Mouse (Mus musculus) CH12.LX (cell line): ENCODE data around the gene Gm17364. TPM values are rescaled to one million over a fixed set of nuclear protein-coding genes. Genes with fewer than 3 reads are reported as not detected.

Experiments used
- DNase-seq: peaks from one replicate; pipeline ENCODE4 v3.0.0-alpha.2; 2013; ENCODE audit errors: extremely low read depth
- H3K27ac ChIP-seq: 2 replicates; pipeline ENCODE4 v1.5.1; 2012; ENCODE audit warnings: low read depth, mild to moderate bottlenecking, control low read depth, moderate library complexity; ENCODE audit not compliant: insufficient read depth
- H3K27me3 ChIP-seq: replicated peaks from 2 replicates; pipeline ENCODE3; 2012; ENCODE audit warnings: inconsistent platforms
- H3K36me3 ChIP-seq, 2 experiments: replicated peaks in 1 of 2; 2 replicates each; pipeline versions ENCODE3 to v1.6.1; 2012; ENCODE audit warnings: inconsistent platforms in 1 of 2, low read length in 1 of 2, mild to moderate bottlenecking in 1 of 2, mixed read lengths in 1 of 2, moderate library complexity in 1 of 2; ENCODE audit not compliant: control insufficient read depth in 1 of 2, insufficient read depth in 1 of 2
- H3K4me1 ChIP-seq, 2 experiments: 2 replicates each; pipeline ENCODE4 v1.6.1; 2012; ENCODE audit warnings: inconsistent platforms in 1 of 2, moderate library complexity in 1 of 2; ENCODE audit not compliant: insufficient read depth in 2 of 2, control insufficient read depth in 1 of 2
- H3K4me2 ChIP-seq: 2 replicates; pipeline ENCODE4 v1.6.1; 2012; ENCODE audit warnings: low read depth, mild to moderate bottlenecking, control low read depth; ENCODE audit not compliant: poor library complexity, insufficient read depth, severe bottlenecking
- H3K4me3 ChIP-seq, 3 experiments: fragments of 150-350 bp in 1 of 3; sonication (generic) in 1 of 3; replicated peaks in 1 of 3; 2 replicates each; pipeline versions ENCODE3 to v1.5.1; 2011 to 2012; ENCODE audit warnings: low read depth in 2 of 3, low read length in 2 of 3, mild to moderate bottlenecking in 2 of 3, moderate library complexity in 2 of 3, control low read depth in 1 of 3, improper control_type of control experiment in 1 of 3, inconsistent platforms in 1 of 3, mixed read lengths in 1 of 3; ENCODE audit not compliant: poor library complexity in 1 of 3
- H3K79me2 ChIP-seq: replicated peaks from 2 replicates; pipeline ENCODE4 v1.6.1; 2012; ENCODE audit warnings: mild to moderate bottlenecking, moderate library complexity; ENCODE audit not compliant: control insufficient read depth, poor library complexity, insufficient read depth, severe bottlenecking; ENCODE audit errors: extremely low read depth
- H3K9ac ChIP-seq: 2 replicates; pipeline ENCODE4 v1.6.1; 2012; ENCODE audit warnings: low read depth, mild to moderate bottlenecking, control low read depth, moderate library complexity; ENCODE audit not compliant: insufficient read depth
- H3K9me3 ChIP-seq: replicated peaks from 2 replicates; pipeline ENCODE3; 2012; ENCODE audit warnings: low read length, inconsistent platforms, mixed read lengths
- BHLHE40 ChIP-seq: IDR thresholded peaks from 2 replicates; pipeline ENCODE4 v1.6.1; 2011; ENCODE audit warnings: mild to moderate bottlenecking, low read depth, low read length, improper control_type of control experiment
- CHD1 ChIP-seq: IDR thresholded peaks from 2 replicates; pipeline ENCODE4 v1.6.1; 2012; ENCODE audit warnings: low read depth, low read length, improper control_type of control experiment, inconsistent platforms
- E2F4 ChIP-seq: IDR thresholded peaks from 2 replicates; pipeline ENCODE4 v1.6.1; 2011; ENCODE audit warnings: low read depth, low read length, improper control_type of control experiment; ENCODE audit not compliant: insufficient replicate concordance
- GABPA ChIP-seq: IDR thresholded peaks from 2 replicates; pipeline ENCODE4 v1.6.1; 2012; ENCODE audit warnings: low read depth, low read length, improper control_type of control experiment, inconsistent platforms; ENCODE audit not compliant: insufficient replicate concordance
- HCFC1 ChIP-seq: IDR thresholded peaks from 2 replicates; pipeline ENCODE4 v1.6.1; 2012; ENCODE audit warnings: low read depth, mild to moderate bottlenecking, inconsistent platforms, low read length, improper control_type of control experiment
- IRF4 ChIP-seq: IDR thresholded peaks from 2 replicates; pipeline ENCODE4 v1.6.1; 2014; ENCODE audit warnings: low read depth, mild to moderate bottlenecking, inconsistent platforms, low read length, improper control_type of control experiment
- KAT2A ChIP-seq: IDR thresholded peaks from 2 replicates; pipeline ENCODE4 v1.6.1; 2012; ENCODE audit warnings: low read length, improper control_type of control experiment, inconsistent platforms; ENCODE audit not compliant: insufficient replicate concordance
- MAFK ChIP-seq: IDR thresholded peaks from 2 replicates; pipeline ENCODE4 v1.6.1; 2011; ENCODE audit warnings: low read length, improper control_type of control experiment; ENCODE audit not compliant: insufficient replicate concordance
- MEF2A ChIP-seq: IDR thresholded peaks from 2 replicates; pipeline ENCODE4 v1.6.1; 2014; ENCODE audit warnings: low read depth, mild to moderate bottlenecking, inconsistent platforms, low read length, improper control_type of control experiment, borderline replicate concordance
- NRF1 ChIP-seq: IDR thresholded peaks from 2 replicates; pipeline ENCODE4 v1.6.1; 2014; ENCODE audit warnings: low read depth, mild to moderate bottlenecking, inconsistent platforms, low read length, improper control_type of control experiment, moderate library complexity
- PAX5 ChIP-seq: IDR thresholded peaks from 2 replicates; pipeline ENCODE4 v1.6.1; 2012; ENCODE audit warnings: low read length, inconsistent platforms, mixed read lengths
- TBP ChIP-seq: conservative IDR thresholded peaks from 2 replicates; pipeline ENCODE4 v1.6.1; 2011; ENCODE audit warnings: low read depth, low read length, improper control_type of control experiment
- UBTF ChIP-seq: IDR thresholded peaks from 2 replicates; pipeline ENCODE4 v1.6.1; 2012; ENCODE audit warnings: low read depth, mild to moderate bottlenecking, inconsistent platforms, low read length, improper control_type of control experiment, moderate library complexity
- USF2 ChIP-seq: conservative IDR thresholded peaks from 2 replicates; pipeline ENCODE4 v1.6.1; 2011; ENCODE audit warnings: low read depth, low read length, improper control_type of control experiment
- ZC3H11A ChIP-seq: IDR thresholded peaks from 2 replicates; pipeline ENCODE4 v1.6.1; 2012; ENCODE audit warnings: low read depth, mild to moderate bottlenecking, inconsistent platforms, low read length, improper control_type of control experiment
- ZMIZ1 ChIP-seq: IDR thresholded peaks from 2 replicates; pipeline ENCODE4 v1.6.1; 2012; ENCODE audit warnings: low read depth, mild to moderate bottlenecking, inconsistent platforms, low read length, improper control_type of control experiment
- dilution Hi-C: fragments of 300-500 bp; cut with MboI; formaldehyde crosslinking; loops from 2 replicates; pipeline ENCODE4 v1.14.3; 2020; ENCODE audit warnings: low sequenced_read_pairs; ENCODE audit not compliant: extremely low pct_unique_long_range_greater_than_20kb, extremely low pct_ligation_motif_present
- in situ Hi-C: fragments of 300-500 bp; cut with MboI; formaldehyde crosslinking; loops from 3 replicates; pipeline ENCODE4 v1.14.3; 2019; ENCODE audit warnings: low sequenced_read_pairs, low pct_ligation_motif_present, low pct_unique_long_range_greater_than_20kb, mixed read lengths
- polyA plus RNA-seq: library from polyadenylated mRNA; unstranded; fragments of >175 nt; gene quantifications from 2 replicates; pipeline ENCODE4 v1.2.1, GENCODE M21; 2012; ENCODE audit warnings: low read depth; ENCODE audit not compliant: insufficient read length
- total RNA-seq, 2 experiments: library from RNA; depleted of rRNA; stranded (reverse); fragments of 300-350 nt in 1 of 2; fragments of >200 nt in 1 of 2; gene quantifications; 2 replicates each; pipeline ENCODE4 v1.2.3; 2012 to 2014

Gm17364 gene
- total and polyA plus RNA-seq, 3 experiments: 17.3 TPM; not detected in 2

GRCm38 (mm10) chr13:41230256-41230655 is 43.5 kb downstream of the Gm17364 start:
- no peak for DNase-seq
- Histone ChIP-seq H3K4me1 (peaks cover 2 to 4% of the 10 kb centered on the region in 2 experiments; a peak in 2 of 4 replicates), H3K9me3 (no peaks in the 10 kb centered on the region), H3K27ac (no peak overlapping the region), H3K4me2 (no peak overlapping the region), H3K79me2 (no peaks in the 10 kb centered on the region), H3K27me3 (no peaks in the 10 kb centered on the region), H3K36me3 (no peaks in the 10 kb centered on the region), H3K9ac (no peak overlapping the region), H3K4me3 (no peak overlapping the region)
- no peak for TF ChIP-seq PAX5
- no peak for TF ChIP-seq CHD1
- no peak for TF ChIP-seq IRF4
- TF ChIP-seq ZMIZ1: no peak
- no peak for TF ChIP-seq HCFC1
- TF ChIP-seq MAFK: no peak
- no peak for TF ChIP-seq MEF2A
- no peak for TF ChIP-seq E2F4
- no peak for TF ChIP-seq BHLHE40
- no peak for TF ChIP-seq GABPA
- no peak for TF ChIP-seq ZC3H11A
- no peak for TF ChIP-seq TBP
- no peak for TF ChIP-seq NRF1
- in situ Hi-C loops: loop anchor here (10.0 to 25.0 kb wide), 3 partner anchors 145 to 385 kb away; partner anchors contain the start of genes Pak1ip1 and Tmem14c
- dilution Hi-C loops: no loop called here

DNA sequence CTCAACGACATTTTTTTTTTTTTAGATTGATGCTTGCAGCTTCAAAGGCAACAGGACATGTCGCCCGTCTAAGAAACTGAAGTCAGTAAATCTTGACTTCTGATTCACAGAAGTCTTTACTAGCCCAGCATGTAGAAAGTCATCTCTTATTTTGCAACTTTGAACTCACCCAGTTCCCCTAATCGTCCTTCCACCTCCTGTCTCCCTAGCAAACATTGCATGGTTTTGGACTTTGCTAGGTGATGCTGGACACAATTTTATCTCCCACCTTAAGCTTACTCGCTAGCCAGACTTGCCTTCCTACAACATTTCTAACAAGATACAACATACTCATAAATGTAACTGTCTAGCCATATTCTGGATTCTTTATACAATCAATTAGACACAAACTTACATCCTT is 45.7 kb downstream of the Gm17364 start:
- no peaks in the 10 kb centered on the region for H3K79me2 ChIP-seq
- DNase-seq: no peak
- H3K4me2 ChIP-seq: no peak overlapping the region
- no peak overlapping the region for H3K9ac ChIP-seq
- no peak overlapping the region for H3K27ac ChIP-seq
- H3K4me1 ChIP-seq: peaks cover 2 to 4% of the 10 kb centered on the region in 2 experiments; a peak in 2 of 4 replicates
- no peaks in the 10 kb centered on the region for H3K36me3 ChIP-seq
- TF ChIP-seq ZMIZ1 (no peak), USF2 (no peak), KAT2A (no peak), GABPA (no peak), UBTF (no peak)
- dilution Hi-C loops: no loop called here
- H3K4me3 ChIP-seq: no peak overlapping the region
- H3K27me3 ChIP-seq: no peaks in the 10 kb centered on the region
- in situ Hi-C loops: loop anchor here (25.0 kb wide), 1 partner anchor 216 kb away; the partner anchor contains the start of genes Pak1ip1 and Tmem14c
- H3K9me3 ChIP-seq: no peaks in the 10 kb centered on the region
